Mouse (Mus musculus) liver, postnatal 0 days (tissue): ENCODE data around the gene Pde6b. TPM values are rescaled to one million over a fixed set of nuclear protein-coding genes. Genes with fewer than 3 reads are reported as not detected.

ENCODE experiments used
- ATAC-seq: fragments of 200-750 bp; cut with Nextera tagmentation; 2 replicates; pipeline ENCODE4 v1.8.0; 2017; ENCODE audit warnings: mild to moderate bottlenecking, moderate library complexity
- DNase-seq: peaks from one replicate; pipeline ENCODE4 v3.0.0-alpha.2; 2016
- H3K27ac ChIP-seq: fragments of 300-500 bp; sonication (generic); 2 replicates; pipeline ENCODE4 v1.5.1; 2014; ENCODE audit warnings: antibody characterized with exemption, moderate library complexity, mild to moderate bottlenecking, low read depth
- H3K27me3 ChIP-seq: fragments of 300-500 bp; sonication (generic); 2 replicates; pipeline ENCODE4 v1.6.1; 2014; ENCODE audit warnings: low read length, control low read depth, mixed read lengths; ENCODE audit not compliant: insufficient read depth
- H3K36me3 ChIP-seq: fragments of 300-500 bp; sonication (generic); replicated peaks from 2 replicates; pipeline ENCODE4 v1.6.1; 2014; ENCODE audit warnings: mild to moderate bottlenecking, control low read depth, low read length, moderate library complexity, mixed read lengths; ENCODE audit not compliant: insufficient read depth
- H3K4me1 ChIP-seq: fragments of 300-500 bp; sonication (generic); 2 replicates; pipeline ENCODE4 v1.6.1; 2014; ENCODE audit warnings: antibody characterized with exemption, mild to moderate bottlenecking, control low read depth; ENCODE audit not compliant: insufficient read depth
- H3K4me2 ChIP-seq: fragments of 300-500 bp; sonication (generic); 2 replicates; pipeline ENCODE4 v1.6.1; 2014; ENCODE audit warnings: low read depth, mild to moderate bottlenecking, low read length, moderate library complexity, mixed read lengths
- H3K4me3 ChIP-seq: fragments of 300-500 bp; sonication (generic); 2 replicates; pipeline ENCODE4 v1.5.1; 2014; ENCODE audit warnings: low read depth, low read length
- H3K9ac ChIP-seq: fragments of 300-500 bp; sonication (generic); replicated peaks from 2 replicates; pipeline ENCODE4 v1.6.1; 2014; ENCODE audit warnings: mild to moderate bottlenecking, moderate library complexity
- H3K9me3 ChIP-seq: fragments of 300-500 bp; sonication (generic); 2 replicates; pipeline ENCODE4 v1.6.1; 2016; ENCODE audit warnings: mild to moderate bottlenecking, control low read depth, low read length, mixed read lengths
- CTCF ChIP-seq: sonication (generic); IDR thresholded peaks from 2 replicates; pipeline ENCODE4 v1.5.1; 2016; ENCODE audit warnings: antibody characterized with exemption, low read depth
- EP300 ChIP-seq: IDR thresholded peaks from 2 replicates; pipeline ENCODE4 v1.6.1; 2016; ENCODE audit warnings: antibody characterized with exemption, low read depth, mild to moderate bottlenecking
- WGBS: fragments of 180-500 bp; shearing (Covaris S2); extraction: QIAGEN DNeasy Blood & Tissue Kit; methylation state at CpG from one replicate; pipeline ENCODE4 v1.1.7; 2014; ENCODE audit not compliant: insufficient replicate concordance; 5-methylcytosine and 5-hydroxymethylcytosine counted together
- polyA plus RNA-seq: library from polyadenylated mRNA; unstranded; fragments of >200 nt; fragmentation: Nextera tagmentation; extraction: Ambion mirVana; gene quantifications from 2 replicates; pipeline ENCODE4 v1.2.1, GENCODE M21; 2015

Pde6b gene
- polyA plus RNA-seq = 0.06 and 0.15 TPM in 2 replicates

DNA sequence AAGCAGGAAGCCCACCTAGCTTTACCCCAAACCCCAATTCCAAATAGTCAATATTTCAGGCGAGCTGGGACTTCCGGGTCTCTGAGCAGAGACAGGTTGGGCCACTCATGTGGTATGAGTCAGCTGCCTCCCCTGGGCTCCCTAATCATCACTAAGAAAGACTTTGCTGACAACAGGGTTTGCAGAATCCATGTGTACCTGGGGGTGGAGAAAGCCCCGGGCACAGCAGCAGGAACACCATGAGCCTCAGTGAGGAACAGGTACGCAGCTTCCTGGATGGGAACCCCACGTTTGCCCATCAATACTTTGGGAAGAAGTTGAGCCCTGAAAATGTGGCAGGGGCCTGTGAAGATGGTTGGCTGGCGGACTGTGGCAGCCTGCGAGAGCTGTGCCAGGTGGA is at the start of gene Pde6b:
Gene Pde6b, plus strand, starts transcription at position 191 of the 400 bp plus-strand sequence.
- H3K4me3 ChIP-seq = no peak within 1 kb of the TSS
- ATAC-seq = no peak
- no peak within 1 kb of the TSS for H3K9ac ChIP-seq
- no peak for TF ChIP-seq CTCF
- no peak for TF ChIP-seq EP300
- 70% methylated on average over 7 of the region's 7 CpGs for WGBS
- H3K4me1 ChIP-seq = no peaks in the 10 kb centered on the region
- H3K9me3 ChIP-seq = no peaks in the 10 kb centered on the region
- H3K36me3 ChIP-seq = no peaks in the 10 kb centered on the region
- DNase-seq = no peak
- no peak within 1 kb of the TSS for H3K27ac ChIP-seq
- no peaks in the 10 kb centered on the region for H3K27me3 ChIP-seq
- H3K4me2 ChIP-seq = no peak within 1 kb of the TSS

DNA sequence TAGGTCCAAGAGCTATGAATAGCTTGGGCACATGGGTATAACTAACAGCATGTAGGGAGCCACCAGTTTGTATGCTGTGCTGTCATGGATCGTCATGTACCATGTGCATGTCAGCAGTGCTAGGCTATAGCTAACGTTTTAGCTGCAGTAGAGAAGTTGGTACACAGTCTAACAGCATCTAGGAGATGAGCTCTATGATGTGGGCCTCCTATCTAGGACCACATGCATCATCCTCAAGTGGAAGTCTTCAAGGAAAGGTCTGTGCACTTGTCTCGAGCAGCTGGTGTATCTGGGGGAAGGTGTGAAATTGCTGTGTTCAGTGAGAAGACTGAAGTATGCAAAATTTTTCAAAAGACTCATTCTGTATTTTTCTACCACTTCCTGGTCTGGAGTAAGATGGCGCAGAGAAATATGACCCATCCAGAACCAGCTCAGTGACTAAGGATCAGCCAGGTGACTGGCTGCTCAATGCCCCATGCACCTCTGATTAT is 44.5 kb upstream of the Pde6b start:
- Histone ChIP-seq H3K9ac (no peak overlapping the region), H3K4me2 (no peak overlapping the region), H3K9me3 (no peaks in the 10 kb centered on the region), H3K27ac (no peak overlapping the region), H3K4me3 (no peak overlapping the region), H3K4me1 (no peaks in the 10 kb centered on the region), H3K36me3 (peaks cover 24% of the 10 kb centered on the region), H3K27me3 (no peaks in the 10 kb centered on the region)
- 84% methylated on average over 4 of the region's 4 CpGs for WGBS
- TF ChIP-seq CTCF = no peak
- no peak for TF ChIP-seq EP300
- ATAC-seq (no peak), DNase-seq (no peak)

DNA sequence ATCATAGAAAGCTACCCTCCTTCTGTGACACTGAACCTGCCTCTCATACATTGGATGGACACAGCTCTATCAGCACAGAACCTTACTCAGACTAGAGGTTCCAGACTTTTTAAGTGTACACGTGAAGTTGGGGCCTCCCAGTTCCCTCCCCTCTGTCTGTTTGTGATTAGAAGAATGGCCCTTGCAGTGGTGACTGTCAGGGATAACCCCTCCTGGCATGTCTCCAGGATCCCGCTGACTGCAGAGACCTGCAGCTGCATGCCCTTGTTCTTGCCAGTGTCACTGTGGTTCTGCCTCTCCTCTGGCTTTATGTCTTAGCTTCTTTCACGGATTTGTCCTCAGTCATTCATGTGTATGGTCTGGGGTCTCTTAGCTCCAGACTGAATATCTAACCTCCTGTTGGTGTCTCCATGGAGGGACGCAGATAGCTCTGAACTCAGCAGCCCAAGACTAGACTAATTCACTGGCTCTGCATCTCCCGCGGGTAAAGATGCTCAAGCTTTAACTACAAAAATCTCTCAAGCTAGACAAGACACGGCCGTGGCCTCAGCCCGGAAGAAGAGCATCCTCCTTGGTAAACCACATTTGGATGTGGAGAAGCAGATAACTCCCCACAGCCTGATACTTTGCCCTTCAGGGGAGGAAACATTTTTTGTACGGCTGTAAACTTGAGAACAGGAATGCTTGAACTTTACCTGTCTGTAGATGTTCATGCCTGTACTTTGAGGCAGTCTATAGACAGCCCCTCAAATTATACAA is 42.7 kb upstream of the Pde6b start:
- TF ChIP-seq EP300 (0 out of 2 replicates have a peak, but pooled peaks have one; percentile 19), CTCF (no peak)
- no peaks in the 10 kb centered on the region for H3K9me3 ChIP-seq
- DNase-seq = peak; percentile 51
- no peak overlapping the region for H3K4me3 ChIP-seq
- H3K27me3 ChIP-seq = no peaks in the 10 kb centered on the region
- H3K27ac ChIP-seq = no peak overlapping the region
- H3K4me1 ChIP-seq = no peaks in the 10 kb centered on the region
- ATAC-seq = peak; percentile 78
- H3K36me3 ChIP-seq = peaks cover 23% of the 10 kb centered on the region
- no peak overlapping the region for H3K4me2 ChIP-seq
- WGBS = 46% methylated on average over 10 of the region's 10 CpGs
- no peak overlapping the region for H3K9ac ChIP-seq

DNA sequence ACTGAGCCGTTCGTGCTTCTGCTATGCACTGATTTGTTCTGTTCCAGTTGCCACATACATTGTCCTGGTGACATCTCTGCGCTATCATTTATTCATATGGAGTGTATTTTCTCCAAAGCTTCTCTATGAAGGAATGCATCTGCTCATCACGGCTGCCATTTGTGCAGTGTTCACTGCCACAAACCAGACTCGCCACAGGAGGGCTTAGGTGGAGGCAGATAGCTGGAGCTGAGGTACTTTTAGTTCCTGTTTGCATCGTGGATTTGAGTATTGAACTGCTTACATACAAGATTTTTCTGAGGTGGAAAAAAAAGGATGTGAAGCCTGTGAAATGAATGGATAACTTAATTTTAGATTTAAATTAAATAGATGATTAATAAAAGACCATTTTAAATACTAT is 40.3 kb upstream of the Pde6b start:
- Histone ChIP-seq H3K4me3 (no peak overlapping the region), H3K27ac (no peak overlapping the region), H3K9me3 (no peaks in the 10 kb centered on the region), H3K9ac (no peak overlapping the region), H3K36me3 (peaks cover 23% of the 10 kb centered on the region), H3K27me3 (no peaks in the 10 kb centered on the region), H3K4me1 (no peaks in the 10 kb centered on the region), H3K4me2 (no peak overlapping the region)
- WGBS = 76% methylated on average over 6 of the region's 6 CpGs
- ATAC-seq (no peak), DNase-seq (no peak)
- TF ChIP-seq CTCF (no peak), EP300 (no peak)

DNA sequence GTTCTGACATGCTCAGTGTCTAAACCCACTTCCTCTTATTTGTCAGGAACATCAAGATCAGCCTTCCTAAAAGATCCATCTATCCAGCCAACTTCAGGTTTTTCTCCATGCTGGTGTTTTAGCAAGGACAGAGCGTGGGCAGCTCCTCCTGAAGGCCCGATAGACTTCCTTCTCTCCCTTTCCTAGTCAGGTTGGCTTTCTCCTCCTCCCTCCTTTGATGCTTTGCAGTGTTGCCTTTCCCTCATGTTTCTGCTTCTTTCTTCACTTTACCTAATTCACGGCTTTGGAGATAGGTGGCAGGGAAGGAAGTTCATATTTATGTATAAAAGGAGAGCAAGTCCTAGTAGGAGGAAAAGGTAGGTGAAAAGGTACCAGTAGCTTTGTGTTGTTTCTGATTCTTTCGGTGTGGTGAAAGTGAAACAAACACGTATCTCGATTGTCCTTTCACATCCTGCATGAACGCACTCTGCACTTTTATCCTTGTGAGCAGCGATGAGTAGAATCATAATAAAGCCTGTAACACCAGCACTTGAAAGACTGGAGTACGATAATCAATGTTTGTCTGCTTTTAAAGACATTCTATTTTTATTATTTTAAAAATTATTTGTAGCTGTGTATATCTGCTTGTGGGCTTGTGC is 38.6 kb upstream of the Pde6b start:
- Histone ChIP-seq H3K36me3 (peaks cover 16% of the 10 kb centered on the region), H3K4me1 (no peaks in the 10 kb centered on the region), H3K27ac (no peak overlapping the region), H3K9me3 (no peaks in the 10 kb centered on the region), H3K4me3 (no peak overlapping the region), H3K9ac (no peak overlapping the region), H3K27me3 (no peaks in the 10 kb centered on the region), H3K4me2 (no peak overlapping the region)
- TF ChIP-seq EP300 = no peak
- no peak for TF ChIP-seq CTCF
- WGBS = 86% methylated on average over 9 of the region's 9 CpGs
- DNase-seq (no peak), ATAC-seq (no peak)

DNA sequence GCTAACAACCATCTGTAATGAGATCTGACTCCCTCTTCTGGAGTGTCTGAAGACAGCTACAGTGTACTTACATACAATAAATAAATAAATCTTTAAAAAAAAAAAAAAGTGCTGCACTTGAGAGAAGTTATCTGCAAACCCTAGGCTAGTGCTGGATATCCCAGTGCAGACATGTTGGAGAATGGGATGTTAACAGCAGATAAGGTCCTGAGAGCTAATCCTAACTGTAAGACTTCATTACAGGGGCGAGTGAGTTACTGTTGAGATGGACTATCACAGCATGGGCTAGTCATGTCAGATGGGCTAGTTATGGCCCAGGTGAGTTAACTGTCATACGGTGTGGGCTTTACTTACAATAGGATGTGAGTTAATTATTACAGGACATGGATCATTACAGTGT is 34.1 kb upstream of the Pde6b start:
- no peaks in the 10 kb centered on the region for H3K4me1 ChIP-seq
- WGBS = 71% methylated on average over 2 of the region's 2 CpGs
- no peak overlapping the region for H3K9ac ChIP-seq
- no peak overlapping the region for H3K4me2 ChIP-seq
- H3K27ac ChIP-seq = no peak overlapping the region
- TF ChIP-seq CTCF = no peak
- no peak for TF ChIP-seq EP300
- no peak overlapping the region for H3K4me3 ChIP-seq
- no peak for DNase-seq
- no peaks in the 10 kb centered on the region; the same call in 1 of the 2 replicates for H3K9me3 ChIP-seq
- ATAC-seq = no peak
- H3K27me3 ChIP-seq = no peaks in the 10 kb centered on the region
- H3K36me3 ChIP-seq = peaks cover 4% of the 10 kb centered on the region; the same call in 1 of the 2 replicates
